Mouse (Mus musculus): ENCODE data around the gene Dlg2. TPM values are rescaled to one million over a fixed set of nuclear protein-coding genes. Genes with fewer than 3 reads are reported as not detected.
A peak's percentile ranks its signal among the peaks of the same experiment; 100 is the strongest.

The Dlg2 gene
- polyA plus RNA-seq, 1 experiment from 2014 or later, result 3.0 TPM

DNA sequence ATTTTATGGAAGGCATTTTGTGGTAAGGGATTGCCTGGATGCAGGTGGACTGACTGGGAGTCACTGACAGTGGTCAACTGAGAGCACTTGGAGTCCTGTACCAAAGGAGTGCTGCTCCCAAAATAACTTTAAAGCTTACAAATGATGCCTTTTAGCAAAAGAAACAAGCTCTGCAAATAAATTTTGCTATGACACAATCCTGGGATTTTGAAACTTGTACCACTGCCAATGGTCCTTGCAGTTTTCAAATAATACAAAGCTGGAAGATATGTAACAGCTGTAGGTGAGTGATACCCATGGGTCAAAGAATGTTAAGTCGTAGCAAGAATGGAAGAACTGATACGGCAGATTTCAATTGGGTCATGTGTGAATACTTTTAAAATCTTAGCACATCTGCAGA lies 1380.5 kb downstream of the Dlg2 start:
- whole genome bisulfite sequencing, result 87% methylated on average over 2 of the region's 2 CpGs
- Histone ChIP-seq H3K4me1 (replicated peaks; ENCODE audit: control insufficient read depth, insufficient read depth, low read length) (no peaks in the 10 kb centered on the region), H3K36me3 (ENCODE audit: control insufficient read depth, insufficient read depth, low read length) (no peaks in the 10 kb centered on the region), H3K9me3 (ENCODE audit: control insufficient read depth, low read length) (no peaks in the 10 kb centered on the region), H3K9ac (ENCODE audit: low read length) (no peak overlapping the region), H3K27me3 (ENCODE audit: control insufficient read depth, insufficient read depth, low read length) (no peaks in the 10 kb centered on the region), H3K27ac (ENCODE audit: low read depth, low read length) (no peak overlapping the region), H3K4me3 (ENCODE audit: low read depth, low read length) (no peak overlapping the region), H3K4me2 (ENCODE audit: low read depth, low read length, severe bottlenecking) (no peak overlapping the region)
- no peak for ATAC-seq (replicated peaks; ENCODE audit: low FRiP score)
- no peak for DNase-seq (ENCODE audit: low spot score)

DNA sequence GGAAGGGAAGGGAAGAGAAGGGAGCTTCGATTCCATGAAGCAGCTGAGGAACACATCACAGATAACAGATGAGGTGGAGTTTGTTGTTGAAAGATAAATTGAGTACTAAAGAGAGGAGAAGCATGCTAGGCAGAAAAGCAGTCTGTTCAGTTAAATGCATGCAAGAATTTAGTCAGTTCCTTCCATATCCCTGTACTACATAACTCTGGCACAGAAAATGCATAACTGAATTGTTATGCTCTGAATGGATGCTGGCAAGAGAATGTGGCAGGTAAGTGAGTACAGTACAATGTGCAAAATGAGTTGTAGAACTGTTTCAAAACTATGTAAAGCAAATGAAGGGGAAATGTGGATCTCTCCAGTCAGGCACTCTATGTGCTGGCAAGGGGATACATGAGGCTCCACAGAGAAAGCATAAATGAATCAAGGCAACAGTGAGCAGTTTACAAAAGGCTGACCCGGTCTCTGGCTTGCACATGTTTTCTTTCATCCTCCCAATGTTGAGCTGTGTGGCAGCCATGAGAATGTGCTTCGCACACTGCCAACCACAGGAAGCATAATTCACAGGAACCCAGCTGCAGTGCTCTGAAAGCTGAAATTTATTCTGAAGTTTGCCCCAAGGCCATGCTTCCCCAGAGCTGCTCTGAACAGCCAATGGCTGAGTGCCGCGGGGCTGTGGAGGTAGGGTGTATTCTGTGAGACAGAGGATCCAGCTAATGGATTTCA lies 1386.5 kb downstream of the Dlg2 start:
- Histone ChIP-seq H3K9ac (ENCODE audit: low read length) (no peak overlapping the region), H3K4me1 (replicated peaks; ENCODE audit: control insufficient read depth, insufficient read depth, low read length) (no peaks in the 10 kb centered on the region; the same call in 1 of the 2 replicates), H3K36me3 (ENCODE audit: control insufficient read depth, insufficient read depth, low read length) (no peaks in the 10 kb centered on the region), H3K9me3 (ENCODE audit: control insufficient read depth, low read length) (no peaks in the 10 kb centered on the region), H3K4me2 (ENCODE audit: low read depth, low read length, severe bottlenecking) (no peak overlapping the region), H3K27me3 (ENCODE audit: control insufficient read depth, insufficient read depth, low read length) (no peaks in the 10 kb centered on the region), H3K27ac (ENCODE audit: low read depth, low read length) (no peak overlapping the region), H3K4me3 (ENCODE audit: low read depth, low read length) (no peak overlapping the region)
- ATAC-seq (replicated peaks; ENCODE audit: low FRiP score) (peak; percentile 73), DNase-seq (ENCODE audit: low spot score) (no peak)
- 65% methylated on average over 5 of the region's 5 CpGs for WGBS

DNA sequence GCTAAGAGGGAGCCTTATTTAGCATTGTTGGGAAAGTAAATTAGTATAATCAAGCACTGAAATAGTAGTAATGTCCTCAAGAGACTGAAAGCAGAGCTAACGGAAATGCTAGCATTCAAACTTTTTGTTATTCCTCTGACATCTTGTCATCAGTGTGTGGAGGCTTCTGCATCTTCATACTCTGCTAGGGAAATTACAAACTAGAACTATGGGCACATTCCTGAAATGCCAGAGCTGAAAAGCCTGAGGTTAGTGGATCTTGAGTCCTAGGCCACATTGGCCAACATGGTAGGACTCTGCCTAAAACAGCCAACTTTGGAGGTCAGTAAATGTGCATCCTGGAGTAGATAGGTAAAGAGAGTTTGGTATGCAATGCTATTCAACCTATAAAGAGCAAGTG lies 1392.4 kb downstream of the Dlg2 start:
- Histone ChIP-seq H3K36me3 (ENCODE audit: control insufficient read depth, insufficient read depth, low read length) (no peaks in the 10 kb centered on the region), H3K9me3 (ENCODE audit: control insufficient read depth, low read length) (no peaks in the 10 kb centered on the region), H3K4me2 (ENCODE audit: low read depth, low read length, severe bottlenecking) (no peak overlapping the region), H3K4me1 (replicated peaks; ENCODE audit: control insufficient read depth, insufficient read depth, low read length) (no peaks in the 10 kb centered on the region), H3K9ac (ENCODE audit: low read length) (no peak overlapping the region), H3K27ac (ENCODE audit: low read depth, low read length) (no peak overlapping the region), H3K27me3 (ENCODE audit: control insufficient read depth, insufficient read depth, low read length) (no peaks in the 10 kb centered on the region), H3K4me3 (ENCODE audit: low read depth, low read length) (no peak overlapping the region)
- 83% methylated on average over 1 of the region's 1 CpGs for WGBS
- no peak for DNase-seq (ENCODE audit: low spot score)
- ATAC-seq (replicated peaks; ENCODE audit: low FRiP score), result no peak

DNA sequence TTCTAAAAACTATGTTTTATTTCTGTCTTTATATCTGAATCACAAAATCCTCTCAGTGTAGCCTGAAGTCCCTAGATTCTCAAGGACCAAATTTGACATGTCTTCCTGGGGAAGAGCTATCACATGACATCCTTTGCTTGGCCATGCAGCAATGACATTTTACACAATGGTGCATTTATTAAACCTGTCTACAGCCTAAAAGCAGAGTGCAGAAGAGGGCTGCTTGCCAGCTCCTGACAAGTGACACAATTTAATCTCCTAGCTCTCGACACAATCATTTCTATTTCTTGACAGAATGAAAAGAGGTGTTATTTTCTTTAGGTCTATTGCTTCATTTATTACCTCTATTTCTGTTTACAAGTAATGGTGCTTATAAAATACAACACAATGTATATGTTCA lies 1400.4 kb downstream of the Dlg2 start:
- ATAC-seq (replicated peaks; ENCODE audit: low FRiP score) (no peak), DNase-seq (ENCODE audit: low spot score) (no peak)
- Histone ChIP-seq H3K36me3 (ENCODE audit: control insufficient read depth, insufficient read depth, low read length) (no peaks in the 10 kb centered on the region), H3K9me3 (ENCODE audit: control insufficient read depth, low read length) (no peaks in the 10 kb centered on the region), H3K4me1 (replicated peaks; ENCODE audit: control insufficient read depth, insufficient read depth, low read length) (no peaks in the 10 kb centered on the region), H3K4me3 (ENCODE audit: low read depth, low read length) (no peak overlapping the region), H3K27ac (ENCODE audit: low read depth, low read length) (no peak overlapping the region), H3K9ac (ENCODE audit: low read length) (no peak overlapping the region), H3K4me2 (ENCODE audit: low read depth, low read length, severe bottlenecking) (no peak overlapping the region), H3K27me3 (ENCODE audit: control insufficient read depth, insufficient read depth, low read length) (no peaks in the 10 kb centered on the region)
- WGBS, result 79% methylated on average over 1 of the region's 1 CpGs

- 88% methylated on average over 2 of the region's 2 CpGs for WGBS
- Histone ChIP-seq H3K36me3 (ENCODE audit: control insufficient read depth, insufficient read depth, low read length) (no peaks in the 10 kb centered on the region), H3K9me3 (ENCODE audit: control insufficient read depth, low read length) (no peaks in the 10 kb centered on the region), H3K4me1 (replicated peaks; ENCODE audit: control insufficient read depth, insufficient read depth, low read length) (no peaks in the 10 kb centered on the region), H3K4me2 (ENCODE audit: low read depth, low read length, severe bottlenecking) (no peak overlapping the region), H3K27ac (ENCODE audit: low read depth, low read length) (no peak overlapping the region), H3K27me3 (ENCODE audit: control insufficient read depth, insufficient read depth, low read length) (no peaks in the 10 kb centered on the region), H3K9ac (ENCODE audit: low read length) (no peak overlapping the region), H3K4me3 (ENCODE audit: low read depth, low read length) (no peak overlapping the region)
- no peak for DNase-seq (ENCODE audit: low spot score)
- ATAC-seq (replicated peaks; ENCODE audit: low FRiP score), result no peak
Measured at GRCm38 (mm10) chr7:91877804-91878203, 1401.3 kb downstream of the Dlg2 start.

- H3K27ac ChIP-seq (ENCODE audit: low read depth, low read length), result no peak overlapping the region
- ATAC-seq (replicated peaks; ENCODE audit: low FRiP score) (no peak), DNase-seq (ENCODE audit: low spot score) (no peak)
- H3K9me3 ChIP-seq (ENCODE audit: control insufficient read depth, low read length), result no peaks in the 10 kb centered on the region
- no peak overlapping the region for H3K4me2 ChIP-seq (ENCODE audit: low read depth, low read length, severe bottlenecking)
- H3K9ac ChIP-seq (ENCODE audit: low read length), result no peak overlapping the region
- H3K4me3 ChIP-seq (ENCODE audit: low read depth, low read length), result no peak overlapping the region
- 92% methylated on average over 10 of the region's 10 CpGs for WGBS
- H3K36me3 ChIP-seq (ENCODE audit: control insufficient read depth, insufficient read depth, low read length), result no peaks in the 10 kb centered on the region
- H3K27me3 ChIP-seq (ENCODE audit: control insufficient read depth, insufficient read depth, low read length), result no peaks in the 10 kb centered on the region
- no peaks in the 10 kb centered on the region for H3K4me1 ChIP-seq (replicated peaks; ENCODE audit: control insufficient read depth, insufficient read depth, low read length)
Measured at GRCm38 (mm10) chr7:91886336-91886735, 1409.9 kb downstream of the Dlg2 start.

DNA sequence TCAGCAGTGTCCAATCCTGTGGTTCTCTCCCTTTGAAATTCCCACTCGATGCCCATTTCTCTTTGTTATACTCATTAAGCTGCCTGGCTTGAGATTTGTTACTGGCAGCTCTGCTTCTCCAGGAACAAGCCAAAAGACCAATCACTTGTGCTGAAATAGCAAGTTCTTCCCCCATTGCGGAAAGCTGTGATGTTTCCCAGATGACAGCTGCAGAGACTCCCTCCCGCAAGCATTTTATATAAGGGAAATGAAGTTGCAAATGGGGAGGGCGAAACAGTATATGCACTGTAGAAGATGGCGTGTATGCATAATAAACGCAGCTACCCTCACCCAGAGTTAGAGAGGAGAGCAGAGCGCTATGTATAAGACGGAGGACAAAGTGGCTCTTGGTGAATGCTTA lies 1417.5 kb downstream of the Dlg2 start:
- H3K36me3 ChIP-seq (ENCODE audit: control insufficient read depth, insufficient read depth, low read length), result no peaks in the 10 kb centered on the region
- H3K4me1 ChIP-seq (replicated peaks; ENCODE audit: control insufficient read depth, insufficient read depth, low read length), result no peaks in the 10 kb centered on the region
- H3K9me3 ChIP-seq (ENCODE audit: control insufficient read depth, low read length), result no peaks in the 10 kb centered on the region
- H3K27me3 ChIP-seq (ENCODE audit: control insufficient read depth, insufficient read depth, low read length), result no peaks in the 10 kb centered on the region
- no peak for ATAC-seq (replicated peaks; ENCODE audit: low FRiP score)
- no peak overlapping the region for H3K9ac ChIP-seq (ENCODE audit: low read length)
- 91% methylated on average over 8 of the region's 8 CpGs for WGBS
- no peak overlapping the region for H3K27ac ChIP-seq (ENCODE audit: low read depth, low read length)
- DNase-seq (ENCODE audit: low spot score), result no peak
- no peak overlapping the region for H3K4me2 ChIP-seq (ENCODE audit: low read depth, low read length, severe bottlenecking)
- no peak overlapping the region for H3K4me3 ChIP-seq (ENCODE audit: low read depth, low read length)

- no peaks in the 10 kb centered on the region for H3K36me3 ChIP-seq (ENCODE audit: control insufficient read depth, insufficient read depth, low read length)
- 67% methylated on average over 2 of the region's 2 CpGs for WGBS
- no peaks in the 10 kb centered on the region for H3K4me1 ChIP-seq (replicated peaks; ENCODE audit: control insufficient read depth, insufficient read depth, low read length)
- H3K27ac ChIP-seq (ENCODE audit: low read depth, low read length), result no peak overlapping the region
- no peaks in the 10 kb centered on the region for H3K9me3 ChIP-seq (ENCODE audit: control insufficient read depth, low read length)
- DNase-seq (ENCODE audit: low spot score), result no peak
- H3K9ac ChIP-seq (ENCODE audit: low read length), result no peak overlapping the region
- no peak overlapping the region for H3K4me3 ChIP-seq (ENCODE audit: low read depth, low read length)
- no peak for ATAC-seq (replicated peaks; ENCODE audit: low FRiP score)
- no peaks in the 10 kb centered on the region for H3K27me3 ChIP-seq (ENCODE audit: control insufficient read depth, insufficient read depth, low read length)
- H3K4me2 ChIP-seq (ENCODE audit: low read depth, low read length, severe bottlenecking), result no peak overlapping the region
Measured at GRCm38 (mm10) chr7:91896935-91897334, 1420.5 kb downstream of the Dlg2 start.

DNA sequence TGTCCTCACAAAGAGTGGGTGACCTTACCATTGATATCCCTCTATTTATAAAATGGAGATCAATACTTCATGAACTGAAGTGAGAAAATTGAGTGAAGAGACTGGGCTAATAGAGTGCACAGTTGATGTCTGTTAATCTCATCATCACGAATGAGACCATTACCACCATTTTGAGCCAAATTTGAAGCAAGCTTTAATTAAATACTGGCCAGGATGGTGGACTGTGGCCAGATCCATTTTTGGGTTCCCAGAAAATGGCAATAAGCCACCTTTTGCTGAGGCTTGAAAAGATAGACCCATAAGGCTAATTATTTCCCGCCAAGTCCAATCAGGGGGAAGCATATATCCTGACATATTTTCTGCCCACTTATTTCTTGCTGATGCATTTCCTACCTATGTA lies 1421.0 kb downstream of the Dlg2 start:
- DNase-seq (ENCODE audit: low spot score) (no peak), ATAC-seq (replicated peaks; ENCODE audit: low FRiP score) (no peak)
- H3K36me3 ChIP-seq (ENCODE audit: control insufficient read depth, insufficient read depth, low read length), result no peaks in the 10 kb centered on the region
- no peak overlapping the region for H3K4me2 ChIP-seq (ENCODE audit: low read depth, low read length, severe bottlenecking)
- H3K4me3 ChIP-seq (ENCODE audit: low read depth, low read length), result no peak overlapping the region
- H3K27ac ChIP-seq (ENCODE audit: low read depth, low read length), result no peak overlapping the region
- H3K27me3 ChIP-seq (ENCODE audit: control insufficient read depth, insufficient read depth, low read length), result no peaks in the 10 kb centered on the region
- no peaks in the 10 kb centered on the region for H3K4me1 ChIP-seq (replicated peaks; ENCODE audit: control insufficient read depth, insufficient read depth, low read length)
- no peaks in the 10 kb centered on the region for H3K9me3 ChIP-seq (ENCODE audit: control insufficient read depth, low read length)
- H3K9ac ChIP-seq (ENCODE audit: low read length), result no peak overlapping the region
- WGBS, result 88% methylated on average over 2 of the region's 2 CpGs

Measured in forebrain, embryonic 11.5 days (tissue).